Mouse (Mus musculus): ENCODE results near the gene Ndufs1. TPM values are rescaled to one million over a fixed set of nuclear protein-coding genes. Genes with fewer than 3 reads are reported as not detected.
"Not testable (repeated sequence)": the region's sequence is repeated elsewhere in the genome, so short reads cannot be mapped to it uniquely, and the experiment has no call there.

Gene Ndufs1
- total RNA-seq, 2 experiments from 2014 or later: 155 to 160 TPM

GRCm38 (mm10) chr1:63188536-63188935 lies 11.9 kb upstream of the Ndufs1 start:
- no peak for DNase-seq (ENCODE audit: extremely low spot score in 1 of 2, low spot score in 1 of 2)

- DNase-seq (ENCODE audit: extremely low spot score in 1 of 2, low spot score in 1 of 2): not testable (repeated sequence)
Observed at GRCm38 (mm10) chr1:63185430-63185829, 8.8 kb upstream of the Ndufs1 start.

GRCm38 (mm10) chr1:63182636-63183270 lies 6.1 kb upstream of the Ndufs1 start:
- peak; percentile 49 to 76 for DNase-seq (ENCODE audit: extremely low spot score in 1 of 2, low spot score in 1 of 2)

DNA sequence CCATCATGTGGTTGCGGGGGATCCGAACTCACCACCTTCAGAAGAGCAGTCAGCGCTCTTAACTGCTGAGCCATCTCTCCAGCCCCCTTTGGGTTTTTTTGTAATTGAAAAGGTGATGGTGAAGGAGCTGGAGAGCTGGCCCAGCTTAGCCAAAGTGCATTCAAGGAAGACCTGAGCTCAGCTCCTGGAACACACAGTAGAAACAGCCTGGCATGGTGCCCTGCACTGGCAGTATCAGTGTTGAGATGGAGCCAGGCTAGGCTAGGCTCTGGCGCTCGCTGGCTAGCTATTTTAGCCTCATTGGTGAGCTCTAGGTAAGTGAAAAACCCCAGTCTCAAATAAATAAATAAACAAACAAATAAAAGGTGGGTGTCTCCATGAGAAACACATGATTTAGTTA lies 5.6 kb upstream of the Ndufs1 start:
- DNase-seq (ENCODE audit: extremely low spot score in 1 of 2, low spot score in 1 of 2): peak in 1 of 2 experiments; percentile 63

DNA sequence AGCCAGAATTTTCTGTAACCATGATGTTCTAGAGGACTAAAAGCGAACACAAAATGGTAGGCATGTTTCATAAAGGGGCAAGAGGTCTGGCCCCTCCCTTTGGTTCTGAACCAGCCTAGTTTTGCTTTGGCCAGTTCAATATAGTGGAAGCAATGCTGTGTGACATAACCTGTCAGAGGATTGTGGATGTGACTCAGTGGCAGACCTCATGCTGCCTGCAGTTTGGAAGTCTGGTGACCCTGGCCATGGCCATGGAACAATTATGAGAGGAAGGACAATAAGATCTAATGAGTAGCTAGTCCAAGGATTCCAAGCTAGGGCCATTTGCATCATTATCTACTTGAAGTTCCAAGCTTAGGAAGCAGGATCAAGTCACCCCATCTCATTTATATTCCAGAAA lies 4.8 kb upstream of the Ndufs1 start:
- no peak for DNase-seq (ENCODE audit: extremely low spot score in 1 of 2, low spot score in 1 of 2)

DNA sequence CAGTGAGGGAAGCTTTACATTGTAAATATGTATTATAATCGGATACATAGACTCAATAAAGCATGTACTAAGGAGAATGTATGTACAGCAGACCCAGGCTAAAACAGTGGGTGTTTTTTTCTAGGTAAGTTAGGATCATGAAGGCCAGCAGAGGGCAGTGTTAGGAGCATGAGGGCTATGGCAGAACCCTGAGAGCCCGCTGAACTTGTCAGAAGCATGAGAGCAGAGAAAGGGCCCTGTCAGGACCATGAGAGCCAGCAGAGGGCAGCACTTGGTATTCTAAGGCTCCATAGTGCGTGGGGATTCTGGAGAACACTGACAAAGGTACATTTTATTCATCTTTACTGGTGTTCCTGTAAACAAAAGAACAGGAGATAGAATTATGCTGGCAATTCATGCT lies 4.4 kb upstream of the Ndufs1 start:
- DNase-seq (ENCODE audit: extremely low spot score in 1 of 2, low spot score in 1 of 2): peak; percentile 75 to 94

GRCm38 (mm10) chr1:63180575-63180974 lies 3.9 kb upstream of the Ndufs1 start:
- DNase-seq (ENCODE audit: extremely low spot score in 1 of 2, low spot score in 1 of 2): not testable (repeated sequence)

GRCm38 (mm10) chr1:63180122-63180521 lies 3.5 kb upstream of the Ndufs1 start:
- no peak for DNase-seq (ENCODE audit: extremely low spot score in 1 of 2, low spot score in 1 of 2)

GRCm38 (mm10) chr1:63178308-63178707 lies 1.7 kb upstream of the Ndufs1 start:
- DNase-seq (ENCODE audit: extremely low spot score in 1 of 2, low spot score in 1 of 2): no peak

- DNase-seq (ENCODE audit: extremely low spot score in 1 of 2, low spot score in 1 of 2): no peak
Observed at GRCm38 (mm10) chr1:63176259-63176603, 402 bp downstream of the Ndufs1 start.

DNA sequence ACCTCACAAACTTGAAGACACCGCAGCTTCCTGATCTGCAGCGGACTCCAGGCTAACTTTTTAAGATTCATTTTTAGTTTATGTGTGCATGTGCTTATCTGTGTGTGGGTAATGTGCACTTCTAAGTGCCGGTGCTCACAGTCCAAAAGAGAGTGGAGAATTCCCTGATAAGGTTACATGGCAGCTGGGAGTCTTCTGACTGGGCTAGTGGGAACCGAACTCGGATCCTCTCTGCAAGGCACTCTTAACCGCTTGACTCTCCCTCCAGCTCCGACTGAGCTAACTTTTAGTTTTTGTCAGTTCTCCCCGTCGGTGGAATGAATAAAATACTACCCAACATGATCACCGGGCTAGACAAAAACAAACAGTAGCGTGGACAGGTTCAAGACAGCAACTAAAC lies 780 bp downstream of the Ndufs1 start:
- peak in 1 of 2 experiments; percentile 11 for DNase-seq (ENCODE audit: extremely low spot score in 1 of 2, low spot score in 1 of 2)

DNA sequence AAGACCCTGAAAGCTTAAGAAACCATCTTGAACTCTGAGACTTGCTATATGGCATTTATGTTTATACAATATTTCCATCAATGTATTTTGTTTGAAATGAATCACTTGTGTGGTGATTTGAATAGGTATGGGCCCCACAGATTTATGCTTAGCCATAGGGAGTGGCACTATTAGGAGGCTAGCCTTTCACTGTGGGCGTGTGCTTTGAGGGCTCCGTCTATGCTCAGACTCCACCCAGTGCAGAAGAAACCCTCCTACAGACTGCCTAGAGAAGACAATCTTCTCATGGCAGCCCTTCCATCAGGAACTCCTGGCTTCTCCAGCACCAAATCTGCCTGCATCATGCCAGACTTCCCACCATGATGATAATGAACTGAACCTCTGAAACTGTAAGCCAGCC lies 8.0 kb downstream of the Ndufs1 start:
- DNase-seq (ENCODE audit: extremely low spot score in 1 of 2, low spot score in 1 of 2): no peak

GRCm38 (mm10) chr1:63140231-63140630 lies 36.4 kb downstream of the Ndufs1 start:
- no peak for DNase-seq (ENCODE audit: extremely low spot score in 1 of 2, low spot score in 1 of 2)

DNA sequence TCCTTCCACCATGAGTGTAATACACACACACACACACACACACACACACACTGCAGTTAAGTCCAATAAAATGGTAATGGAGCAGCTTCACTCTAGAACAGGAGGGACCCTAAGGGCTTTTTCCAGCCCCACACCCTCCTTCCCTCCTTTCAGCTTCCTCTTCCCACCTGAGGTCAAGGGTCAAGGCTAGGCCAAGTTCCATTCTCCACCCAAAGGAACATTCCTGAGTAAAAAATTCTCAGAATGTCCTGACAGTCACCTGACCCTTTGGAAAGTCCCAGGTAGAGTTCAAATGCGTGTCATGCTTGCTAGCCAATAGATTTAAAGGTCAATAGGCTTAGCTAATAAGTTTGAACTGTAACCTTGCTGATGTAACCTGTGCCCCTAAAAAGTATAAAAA lies 38.0 kb downstream of the Ndufs1 start:
- DNase-seq (ENCODE audit: extremely low spot score in 1 of 2, low spot score in 1 of 2): not testable (repeated sequence)

- DNase-seq (ENCODE audit: extremely low spot score in 1 of 2, low spot score in 1 of 2): no peak
Observed at GRCm38 (mm10) chr1:63137971-63138370, 38.7 kb downstream of the Ndufs1 start.

DNA sequence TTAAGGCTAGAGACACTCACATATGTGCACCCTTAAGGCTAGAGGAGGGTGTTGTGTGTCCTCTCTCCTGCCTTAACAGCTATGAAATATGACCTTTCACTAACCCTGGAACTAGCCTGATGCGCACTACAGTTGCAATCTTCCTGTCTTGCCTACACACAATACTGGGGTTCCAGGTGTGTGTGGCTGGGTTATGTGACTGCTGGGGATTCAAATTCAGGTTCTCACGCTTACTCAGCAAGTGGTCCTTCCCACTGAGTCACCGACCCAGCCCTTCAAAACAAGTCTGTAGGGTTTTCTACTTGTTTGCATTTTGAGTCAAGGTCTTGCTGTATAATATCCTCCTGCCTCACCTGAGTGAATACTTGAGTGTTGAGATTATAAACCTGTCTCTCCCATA lies 42.1 kb downstream of the Ndufs1 start:
- DNase-seq (ENCODE audit: extremely low spot score in 1 of 2, low spot score in 1 of 2): no peak

DNA sequence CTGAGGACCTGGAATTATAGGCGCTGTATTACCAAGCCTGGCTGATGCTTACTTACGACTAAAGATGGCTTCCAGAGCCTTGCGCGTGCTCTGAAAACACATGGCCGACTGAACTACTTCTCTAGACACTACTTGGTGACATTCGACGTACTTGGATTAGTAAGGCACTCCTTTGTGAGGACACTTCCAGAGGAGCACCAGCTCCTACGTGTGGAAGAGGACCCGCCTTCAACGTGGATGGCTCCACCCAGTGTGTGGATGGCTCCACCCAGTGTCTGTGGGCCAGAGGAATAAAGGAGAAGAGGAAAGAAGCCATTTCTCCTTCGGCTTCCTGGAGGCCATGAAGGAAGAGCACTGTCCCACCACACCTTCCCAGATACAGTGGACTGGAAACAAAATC lies 44.9 kb downstream of the Ndufs1 start:
- no peak for DNase-seq (ENCODE audit: extremely low spot score in 1 of 2, low spot score in 1 of 2)

GRCm38 (mm10) chr1:63130883-63131282 lies 45.8 kb downstream of the Ndufs1 start:
- DNase-seq (ENCODE audit: extremely low spot score in 1 of 2, low spot score in 1 of 2): no peak

DNA sequence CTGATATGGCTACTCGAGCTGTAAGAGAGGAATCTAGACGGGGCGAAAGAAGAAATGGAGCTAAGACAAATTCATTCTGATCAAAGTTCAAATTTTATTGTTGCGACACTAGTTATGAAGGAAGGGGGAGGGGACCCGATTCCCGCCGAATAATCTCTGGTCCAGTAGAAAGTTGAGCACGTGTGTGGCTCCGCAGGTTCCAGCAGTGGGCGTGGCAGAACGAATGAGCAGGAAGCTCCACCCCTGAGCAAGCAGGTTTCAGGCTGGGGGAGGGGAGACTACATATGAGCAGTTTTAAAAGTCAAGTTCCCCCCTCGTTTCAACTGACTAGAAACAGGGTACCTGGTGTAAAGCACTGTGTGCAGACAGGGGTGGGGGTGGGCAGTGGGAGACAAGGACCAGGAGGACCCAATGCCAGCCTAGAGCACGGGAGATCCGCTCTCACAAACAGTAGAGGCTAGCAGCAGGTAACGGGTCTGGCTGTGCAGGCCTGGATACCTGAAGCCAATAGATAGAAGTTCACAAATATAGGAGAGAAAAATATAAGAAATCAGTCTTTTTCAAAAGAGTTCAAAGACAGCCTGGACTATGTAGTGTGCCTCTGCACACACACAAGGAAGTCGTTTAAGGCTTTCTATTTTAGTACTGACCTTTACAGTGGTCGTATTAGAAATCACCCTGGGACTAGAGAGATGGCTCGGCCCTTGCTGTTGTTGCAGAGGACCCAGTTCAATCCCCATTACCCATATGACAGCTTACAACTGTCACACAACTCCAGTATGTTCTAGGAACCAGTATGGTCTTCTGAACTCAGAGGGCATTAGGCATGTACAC lies 46.6 kb downstream of the Ndufs1 start:
- no peak for DNase-seq (ENCODE audit: extremely low spot score in 1 of 2, low spot score in 1 of 2)

DNA sequence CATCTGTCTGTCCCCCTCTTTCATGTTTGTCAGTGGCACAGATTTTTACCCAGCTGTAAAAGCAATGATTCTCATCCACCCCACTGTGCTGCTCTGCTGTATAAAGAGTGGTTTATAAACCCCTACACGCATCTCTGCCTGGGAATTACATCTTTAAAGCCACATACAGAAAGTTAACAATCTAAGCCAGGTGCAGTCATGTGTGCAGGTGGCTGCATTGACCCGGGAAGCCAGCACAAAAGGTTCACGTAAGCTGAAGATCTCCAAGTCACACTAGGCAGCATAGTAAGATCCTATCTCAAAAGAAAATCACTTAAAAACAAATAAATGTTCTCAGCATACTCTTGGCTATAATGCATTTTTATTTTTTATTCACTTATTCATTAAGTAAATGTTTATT lies 47.4 kb downstream of the Ndufs1 start:
- no peak for DNase-seq (ENCODE audit: extremely low spot score in 1 of 2, low spot score in 1 of 2)

DNA sequence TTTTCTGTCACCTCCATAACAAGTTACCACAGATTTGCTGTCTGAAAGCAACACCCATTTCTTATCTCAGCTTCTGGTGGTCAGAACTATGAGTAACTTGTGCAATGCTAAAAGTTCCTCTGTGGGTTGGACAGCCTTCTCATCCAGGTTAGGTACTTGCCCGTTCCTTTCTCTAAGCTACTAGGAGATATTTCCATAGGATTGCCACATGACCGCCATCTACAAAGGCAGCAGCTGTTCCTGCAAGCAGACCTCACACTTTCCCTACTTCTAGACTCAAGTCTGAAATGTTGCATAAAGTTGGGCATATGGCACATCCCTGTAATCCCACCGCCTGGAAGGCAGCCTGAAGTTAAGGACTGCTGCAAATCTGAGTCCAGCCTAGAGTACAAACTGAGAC lies 50.4 kb downstream of the Ndufs1 start:
- no peak for DNase-seq (ENCODE audit: extremely low spot score in 1 of 2, low spot score in 1 of 2)

- no peak for DNase-seq (ENCODE audit: extremely low spot score in 1 of 2, low spot score in 1 of 2)
Observed at GRCm38 (mm10) chr1:63123823-63124450, 52.7 kb downstream of the Ndufs1 start.
